Mouse (Mus musculus) left cerebral cortex, adult 2 months (tissue): ENCODE data around the gene Gm9887. TPM values are rescaled to one million over a fixed set of nuclear protein-coding genes. Genes with fewer than 3 reads are reported as not detected.
"Not testable (repeated sequence)": the region's sequence is repeated elsewhere in the genome, so short reads cannot be mapped to it uniquely, and the experiment has no call there.

ENCODE experiments used
- DNase-seq, 2 experiments: peaks; one replicate each; pipeline ENCODE4 v3.0.0; 2021 to 2022; ENCODE audit warnings: low spot score in 2 of 2, mixed read lengths in 1 of 2; ENCODE audit errors: extremely low spot score in 1 of 2
- H3K27ac ChIP-seq: fragments of 200-600 bp; 2 replicates; pipeline ENCODE4 v1.8.1; 2022
- H3K4me3 ChIP-seq: fragments of 200-600 bp; 2 replicates; pipeline ENCODE4 v1.8.1; 2022
- CTCF ChIP-seq: fragments of 200-600 bp; IDR thresholded peaks from 2 replicates; pipeline ENCODE4 v1.8.1; 2022; ENCODE audit warnings: antibody characterized with exemption, mild to moderate bottlenecking, moderate library complexity
- intact Hi-C: fragments of 180-260 bp; cut with DNase I; formaldehyde crosslinking; loops from one replicate; pipeline ENCODE4 v1.15.1; 2025
- total RNA-seq, 2 experiments: library from RNA; stranded (reverse); gene quantifications; 2 replicates each; pipeline ENCODE4 v1.2.3; 2021

Gm9887 gene
- total RNA-seq, 2 experiments from 2014 or later, result 1.2 TPM

DNA sequence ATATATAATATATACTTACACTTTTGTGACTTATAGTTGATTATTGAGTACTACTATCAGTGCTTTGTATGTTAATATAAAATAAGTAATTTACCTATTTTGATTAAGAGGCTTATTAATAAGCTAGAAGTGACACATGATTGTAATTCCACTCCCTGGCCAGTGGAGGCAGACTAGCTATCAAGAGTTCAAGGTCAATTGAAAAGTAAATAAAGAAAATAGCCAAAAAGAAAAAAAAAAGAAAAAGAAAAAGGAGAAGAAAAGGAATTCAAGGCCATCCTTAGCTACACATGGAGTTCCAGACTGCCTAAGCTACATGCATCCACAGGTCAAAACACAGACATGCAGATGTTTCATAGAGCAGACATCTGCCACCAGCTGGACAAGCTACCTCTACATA lies 5.8 kb downstream of the Gm9887 start:
- no peak for DNase-seq
- Histone ChIP-seq H3K27ac (no peak overlapping the region), H3K4me3 (no peak overlapping the region)
- intact Hi-C loops, result no loop called here
- TF ChIP-seq CTCF, result peak; percentile 52

DNA sequence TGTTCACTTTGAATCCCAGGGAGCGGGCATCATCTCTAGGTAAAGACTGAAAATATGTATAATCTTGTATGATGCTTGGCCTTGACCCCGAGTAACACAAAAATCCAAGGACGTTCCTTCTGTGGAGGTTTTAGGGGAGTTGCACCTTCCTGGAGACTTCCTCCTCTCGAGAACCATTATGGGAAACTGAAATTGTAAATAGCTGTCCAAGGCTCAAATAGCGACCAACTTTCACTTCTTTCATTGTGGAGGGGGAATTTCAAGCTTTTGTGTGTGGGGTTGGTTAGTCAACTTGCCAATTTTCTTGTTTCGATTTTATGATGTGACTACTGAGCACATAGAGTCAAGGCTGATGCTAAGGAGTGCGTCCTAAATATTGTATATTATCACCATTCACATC lies 6.5 kb downstream of the Gm9887 start:
- no peak for DNase-seq
- no peak for TF ChIP-seq CTCF
- intact Hi-C loops, result no loop called here
- no peak overlapping the region for H3K27ac ChIP-seq
- H3K4me3 ChIP-seq, result no peak overlapping the region

- H3K4me3 ChIP-seq, result peak overlapping the region; percentile 60
- DNase-seq, result peak; percentile 65 to 71
- peak; percentile 28 for TF ChIP-seq CTCF
- intact Hi-C loops, result no loop called here
- peak overlapping the region; percentile 81 for H3K27ac ChIP-seq
Observed at GRCm38 (mm10) chr12:69363899-69364762, 8.1 kb downstream of the Gm9887 start.

DNA sequence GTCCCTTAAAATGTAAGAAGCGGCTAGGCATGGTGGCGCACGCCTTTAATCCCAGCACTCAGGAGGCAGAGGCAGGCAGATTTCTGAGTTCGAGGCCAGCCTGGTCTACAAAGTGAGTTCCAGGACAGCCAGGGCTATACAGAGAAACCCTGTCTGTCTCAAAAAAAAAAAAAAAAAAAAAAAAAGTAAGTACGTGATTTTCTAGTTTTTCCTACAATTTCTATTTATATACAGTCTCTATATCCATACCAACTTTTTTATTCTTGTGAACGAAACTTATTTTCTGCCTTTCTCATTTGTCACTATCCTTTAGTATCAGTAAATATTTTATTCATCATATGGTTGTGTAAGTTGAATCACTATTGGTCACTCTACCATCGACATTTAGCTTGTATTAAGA lies 9.1 kb downstream of the Gm9887 start:
- intact Hi-C loops, H3K27ac ChIP-seq, H3K4me3 ChIP-seq, DNase-seq: not testable (repeated sequence)

- Histone ChIP-seq H3K27ac (no peak overlapping the region; the same call in 1 of the 2 replicates), H3K4me3 (no peak overlapping the region; the same call in 1 of the 2 replicates)
- intact Hi-C loops, result no loop called here
- DNase-seq, result no peak
- TF ChIP-seq CTCF, result no peak
Observed at GRCm38 (mm10) chr12:69362388-69362787, 9.9 kb downstream of the Gm9887 start.

DNA sequence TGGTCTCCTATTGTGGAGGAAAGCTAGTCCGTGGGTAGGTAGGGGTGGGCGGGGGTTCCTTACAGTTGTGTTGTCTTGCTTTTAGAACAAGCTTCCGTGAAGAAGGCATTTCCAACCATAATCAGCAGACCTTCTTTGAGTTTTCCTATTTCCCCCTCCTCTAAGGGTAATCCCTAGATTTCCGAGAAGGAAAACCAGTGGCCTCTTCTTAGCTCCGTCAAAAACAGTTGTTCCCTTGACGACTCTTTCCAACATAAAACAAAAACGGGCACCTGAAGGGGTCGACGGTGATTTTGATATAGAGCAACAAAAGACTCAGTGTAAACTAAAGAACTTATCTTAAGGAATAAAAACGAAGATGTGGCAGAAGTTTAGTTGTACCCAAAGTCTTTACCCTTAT lies 10.3 kb downstream of the Gm9887 start:
- Histone ChIP-seq H3K27ac (peak overlapping the region; percentile 83), H3K4me3 (peak overlapping the region; percentile 64)
- DNase-seq, result no peak
- TF ChIP-seq CTCF, result no peak
- intact Hi-C loops, result loop anchor here (2.0 kb wide), 1 partner anchor 321 kb away; no protein-coding TSS in a partner anchor

- DNase-seq, result peak; percentile 99 to 100
- intact Hi-C loops, result loop anchor here (2.0 kb wide), 1 partner anchor 322 kb away; no protein-coding TSS in a partner anchor
- peak overlapping the region; percentile 64 for H3K4me3 ChIP-seq
- peak overlapping the region; percentile 83 for H3K27ac ChIP-seq
Observed at GRCm38 (mm10) chr12:69360997-69361899, 11.0 kb downstream of the Gm9887 start.

DNA sequence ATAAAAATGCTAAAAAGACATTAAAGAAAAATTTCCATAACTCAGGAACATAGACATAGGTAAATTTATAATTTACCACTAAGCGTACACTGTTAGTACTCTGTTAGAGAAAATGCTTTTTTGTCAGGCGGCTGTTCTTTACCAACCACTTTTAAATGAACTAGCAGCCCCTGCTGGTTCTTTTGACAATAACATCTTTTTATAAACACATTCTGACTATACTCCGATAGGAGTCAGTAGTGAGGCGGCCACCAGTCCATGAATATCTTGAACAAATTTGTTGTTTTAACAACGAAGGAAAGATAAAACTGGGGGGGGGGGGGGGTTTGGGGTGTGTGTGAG lies 11.6 kb downstream of the Gm9887 start:
- peak; percentile 89 for TF ChIP-seq CTCF
- DNase-seq, result peak; percentile 30 to 32

DNA sequence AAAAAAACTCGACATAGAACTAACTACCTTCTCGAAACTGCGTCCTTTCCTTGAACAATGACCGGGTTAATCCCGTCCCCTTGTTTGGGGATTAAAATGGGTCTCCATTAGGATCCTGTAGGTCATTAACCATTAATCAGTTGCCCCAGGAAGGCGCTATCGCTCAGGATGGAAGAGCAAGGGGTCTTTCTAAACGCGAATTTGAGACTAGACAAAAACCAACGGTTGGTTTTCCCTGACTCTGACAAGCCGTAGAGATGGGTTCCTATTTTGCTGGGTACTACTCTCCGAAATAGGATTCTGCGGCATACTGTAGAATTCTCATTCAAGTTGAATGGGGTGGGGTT lies 15.0 kb downstream of the Gm9887 start:
- H3K27ac ChIP-seq, result peak overlapping the region; percentile 77; the same call in 1 of the 2 replicates
- TF ChIP-seq CTCF, result no peak
- peak in 1 of 2 experiments; percentile 18 for DNase-seq
- intact Hi-C loops, result no loop called here
- peak overlapping the region; percentile 81 for H3K4me3 ChIP-seq

More for the DNA sequence above, 11.6 kb downstream of the Gm9887 start:
- Histone ChIP-seq H3K27ac (no peak overlapping the region), H3K4me3 (no peak overlapping the region)
- intact Hi-C loops, result loop anchor here (2.0 kb wide), 1 partner anchor 322 kb away; no protein-coding TSS in a partner anchor

- DNase-seq, result peak; percentile 85 to 86
- no peak for TF ChIP-seq CTCF
- intact Hi-C loops, result no loop called here
- peak within 1 kb of the TSS; percentile 77 for H3K27ac ChIP-seq
- peak within 1 kb of the TSS; percentile 81 for H3K4me3 ChIP-seq
Observed at GRCm38 (mm10) chr12:69356546-69357299, 15.5 kb downstream of the Gm9887 start, which contains the start of gene Nemf. Gene Nemf (minus strand): TSS chr12:69357165.

- peak; percentile 22; the same call in 1 of the 2 replicates for TF ChIP-seq CTCF
- no peak overlapping the region for H3K4me3 ChIP-seq
- H3K27ac ChIP-seq, result no peak overlapping the region
- intact Hi-C loops, result no loop called here
- DNase-seq, result no peak
Observed at GRCm38 (mm10) chr12:69351685-69352084, 20.6 kb downstream of the Gm9887 start.
